Mouse (Mus musculus): ENCODE measurements around the gene Gm16506. TPM values are rescaled to one million over a fixed set of nuclear protein-coding genes. Genes with fewer than 3 reads are reported as not detected.

Gm16506 gene
- not detected in 2 replicates for total RNA-seq (2023)

GRCm38 (mm10) chr14:43727385-43727784, at the start of gene Gm16506:
TSS of gene Gm16506 (minus strand) at chr14:43727485.

GRCm38 (mm10) chr14:43747566-43747965, 20.3 kb upstream of the Gm16506 start, which contains the start of gene Gm6526:
TSS of gene Gm6526 (plus strand) at chr14:43747866.

GRCm38 (mm10) chr14:43697621-43698020, 29.7 kb downstream of the Gm16506 start, which contains the start of gene Gm7324:
TSS of gene Gm7324 (plus strand) at chr14:43697828.

GRCm38 (mm10) chr14:43677099-43677498, 50.2 kb downstream of the Gm16506 start, which contains the start of gene Gm8165:
TSS of gene Gm8165 (minus strand) at chr14:43677199.

Other genes starting within 250 kb of the Gm16506 start
- gene Gm5799, start 183.9 kb downstream of the Gm16506 start, total RNA-seq (2023) = not detected in 2 replicates
- not detected in 2 replicates for gene Gm17654, start 148.3 kb downstream of the Gm16506 start, total RNA-seq (2023)
- gene Gm10375, start 119.5 kb downstream of the Gm16506 start, total RNA-seq (2023) = not detected in 2 replicates
- not detected in 2 replicates for gene Gm8165, start 50.3 kb downstream of the Gm16506 start, total RNA-seq (2023)
- 1.2 TPM in 1 of 2 replicates, not detected in the other for gene Gm7324, start 29.7 kb downstream of the Gm16506 start, total RNA-seq (2023)
- not detected in 2 replicates for gene Gm6526, start 20.4 kb upstream of the Gm16506 start, total RNA-seq (2023)
- not detected in 2 replicates for gene Gm8180, start 57.3 kb upstream of the Gm16506 start, total RNA-seq (2023)
- 6.3 and 15.0 TPM in 2 replicates for gene Ear1, start 148.0 kb upstream of the Gm16506 start, total RNA-seq (2023)
- gene Ear10, start 196.1 kb upstream of the Gm16506 start, total RNA-seq (2023) = not detected in 2 replicates
- 0.18 TPM in 1 of 2 replicates, not detected in the other for gene Gm8113, start 197.9 kb upstream of the Gm16506 start, total RNA-seq (2023)
- gene Ang5, start 229.6 kb upstream of the Gm16506 start, total RNA-seq (2023) = not detected in 2 replicates